Mouse (Mus musculus) midbrain, embryonic 16.5 days (tissue): ENCODE results near the gene Scaf1. TPM values are rescaled to one million over a fixed set of nuclear protein-coding genes. Genes with fewer than 3 reads are reported as not detected.

Source experiments
- ATAC-seq: fragments of 200-750 bp; cut with Nextera tagmentation; 2 replicates; pipeline ENCODE4 v1.8.0; 2017; ENCODE audit warnings: moderate TSS enrichment
- H3K27ac ChIP-seq: fragments of 300-500 bp; sonication (generic); 2 replicates; pipeline ENCODE4 v1.5.1; 2014; ENCODE audit warnings: mild to moderate bottlenecking, low read length, mixed read lengths
- H3K27me3 ChIP-seq: fragments of 300-500 bp; sonication (generic); 2 replicates; pipeline ENCODE4 v1.6.1; 2014; ENCODE audit warnings: low read depth, low read length, mixed read lengths; ENCODE audit not compliant: control insufficient read depth, insufficient read depth
- H3K36me3 ChIP-seq: fragments of 300-500 bp; sonication (generic); 2 replicates; pipeline ENCODE4 v1.6.1; 2014; ENCODE audit warnings: mild to moderate bottlenecking, low read length, moderate library complexity, mixed read lengths; ENCODE audit not compliant: control insufficient read depth, insufficient read depth
- H3K4me1 ChIP-seq: fragments of 300-500 bp; sonication (generic); 2 replicates; pipeline ENCODE4 v1.6.1; 2014; ENCODE audit warnings: mild to moderate bottlenecking, low read length, mixed read lengths; ENCODE audit not compliant: control insufficient read depth, insufficient read depth
- H3K4me2 ChIP-seq: fragments of 300-500 bp; sonication (generic); 2 replicates; pipeline ENCODE4 v1.6.1; 2014; ENCODE audit warnings: mild to moderate bottlenecking, low read length, mixed read lengths
- H3K4me3 ChIP-seq: fragments of 300-500 bp; sonication (generic); 2 replicates; pipeline ENCODE4 v1.5.1; 2014; ENCODE audit warnings: low read depth, mild to moderate bottlenecking, low read length, moderate library complexity, mixed read lengths
- H3K9ac ChIP-seq: fragments of 300-500 bp; sonication (generic); 2 replicates; pipeline ENCODE4 v1.6.1; 2014; ENCODE audit warnings: low read depth, low read length, mixed read lengths
- H3K9me3 ChIP-seq: fragments of 300-500 bp; sonication (generic); replicated peaks from 2 replicates; pipeline ENCODE4 v1.6.1; 2014; ENCODE audit warnings: mild to moderate bottlenecking, low read length, mixed read lengths; ENCODE audit not compliant: control insufficient read depth, poor library complexity, severe bottlenecking
- WGBS: fragments of 180-500 bp; shearing (Covaris S2); extraction: QIAGEN DNeasy Blood & Tissue Kit; methylation state at CpG from one replicate; pipeline ENCODE4 v1.1.7; 2014; 5-methylcytosine and 5-hydroxymethylcytosine counted together
- polyA plus RNA-seq: library from polyadenylated mRNA; unstranded; fragments of >200 nt; fragmentation: Nextera tagmentation; extraction: Ambion mirVana; gene quantifications from 2 replicates; pipeline ENCODE4 v1.2.1, GENCODE M21; 2015

The Scaf1 gene
- 42.4 and 47.8 TPM in 2 replicates for polyA plus RNA-seq

- Histone ChIP-seq H3K27ac (peak within 1 kb of the TSS; percentile 81), H3K36me3 (peaks cover 19% of the 10 kb centered on the region), H3K4me2 (peak within 1 kb of the TSS; percentile 94), H3K4me1 (peaks cover 23% of the 10 kb centered on the region), H3K4me3 (peak within 1 kb of the TSS; percentile 93), H3K9me3 (no peaks in the 10 kb centered on the region), H3K9ac (peak within 1 kb of the TSS; percentile 98), H3K27me3 (no peaks in the 10 kb centered on the region)
- WGBS = 1% methylated on average over 69 of the region's 69 CpGs
- peak; percentile 94 for ATAC-seq
Measured at GRCm38 (mm10) chr7:45015957-45016612, at the start of gene Scaf1. TSS of gene Scaf1 (minus strand) at chr7:45016363.

- Histone ChIP-seq H3K27me3 (no peaks in the 10 kb centered on the region), H3K36me3 (no peaks in the 10 kb centered on the region), H3K9me3 (no peaks in the 10 kb centered on the region), H3K27ac (peak within 1 kb of the TSS; percentile 90), H3K9ac (peak within 1 kb of the TSS; percentile 77), H3K4me1 (peaks cover 26% of the 10 kb centered on the region), H3K4me2 (peak within 1 kb of the TSS; percentile 60), H3K4me3 (peak within 1 kb of the TSS; percentile 60)
- WGBS = under 1% methylated on average over 31 of the region's 31 CpGs
- peak; percentile 85 for ATAC-seq
Measured at GRCm38 (mm10) chr7:45062239-45062835, 46.2 kb upstream of the Scaf1 start, which contains the start of the genes Nosip and Prrg2. TSS of gene Nosip (plus strand) at chr7:45062429. TSS of gene Prrg2 (minus strand) at chr7:45062677.

GRCm38 (mm10) chr7:45061532-45062075, 45.4 kb upstream of the Scaf1 start:
- H3K9ac ChIP-seq = 0 out of 2 replicates have a peak overlapping the region, but pooled peaks have one; percentile 15

GRCm38 (mm10) chr7:45060632-45061122, 44.5 kb upstream of the Scaf1 start:
- Histone ChIP-seq H3K27me3 (no peaks in the 10 kb centered on the region), H3K4me2 (no peak overlapping the region), H3K4me3 (no peak overlapping the region), H3K4me1 (peaks cover 26% of the 10 kb centered on the region), H3K27ac (no peak overlapping the region), H3K9ac (no peak overlapping the region), H3K36me3 (no peaks in the 10 kb centered on the region), H3K9me3 (no peaks in the 10 kb centered on the region)
- ATAC-seq = no peak
- 93% methylated on average over 6 of the region's 6 CpGs for WGBS

More at GRCm38 (mm10) chr7:45061532-45062075, 45.4 kb upstream of the Scaf1 start:
- Histone ChIP-seq H3K9me3 (no peaks in the 10 kb centered on the region), H3K27me3 (no peaks in the 10 kb centered on the region), H3K36me3 (no peaks in the 10 kb centered on the region), H3K4me1 (peaks cover 26% of the 10 kb centered on the region), H3K4me2 (peak overlapping the region; percentile 48), H3K4me3 (peak overlapping the region; percentile 60; the same call in 1 of the 2 replicates), H3K27ac (peak overlapping the region; percentile 90; the same call in 1 of the 2 replicates)
- 20% methylated on average over 11 of the region's 11 CpGs for WGBS
- no peak for ATAC-seq

- peaks cover 28% of the 10 kb centered on the region for H3K4me1 ChIP-seq
- H3K27me3 ChIP-seq = no peaks in the 10 kb centered on the region
- ATAC-seq = peak; percentile 46
- WGBS = 76% methylated on average over 10 of the region's 10 CpGs
- H3K4me2 ChIP-seq = peak overlapping the region; percentile 29
- no peak overlapping the region for H3K4me3 ChIP-seq
- peak overlapping the region; percentile 33; the same call in 1 of the 2 replicates for H3K9ac ChIP-seq
- H3K27ac ChIP-seq = peak overlapping the region; percentile 86
- no peaks in the 10 kb centered on the region for H3K9me3 ChIP-seq
- no peaks in the 10 kb centered on the region for H3K36me3 ChIP-seq
Measured at GRCm38 (mm10) chr7:45058607-45059571, 42.7 kb upstream of the Scaf1 start.

GRCm38 (mm10) chr7:45056972-45057348, 40.8 kb upstream of the Scaf1 start:
- Histone ChIP-seq H3K4me3 (no peak overlapping the region), H3K9ac (no peak overlapping the region), H3K36me3 (no peaks in the 10 kb centered on the region), H3K27ac (no peak overlapping the region), H3K9me3 (no peaks in the 10 kb centered on the region), H3K4me2 (no peak overlapping the region), H3K4me1 (peaks cover 23% of the 10 kb centered on the region), H3K27me3 (no peaks in the 10 kb centered on the region)
- no peak for ATAC-seq

- no peak overlapping the region for H3K27ac ChIP-seq
- no peaks in the 10 kb centered on the region for H3K27me3 ChIP-seq
- no peaks in the 10 kb centered on the region for H3K36me3 ChIP-seq
- no peaks in the 10 kb centered on the region for H3K9me3 ChIP-seq
- H3K9ac ChIP-seq = no peak overlapping the region
- ATAC-seq = no peak
- peaks cover 18% of the 10 kb centered on the region for H3K4me1 ChIP-seq
- WGBS = 64% methylated on average over 14 of the region's 14 CpGs
- H3K4me3 ChIP-seq = no peak overlapping the region
- H3K4me2 ChIP-seq = no peak overlapping the region
Measured at GRCm38 (mm10) chr7:45056329-45056971, 40.3 kb upstream of the Scaf1 start.

GRCm38 (mm10) chr7:45053931-45054510, 37.9 kb upstream of the Scaf1 start:
- H3K9ac ChIP-seq = peak overlapping the region; percentile 91
- WGBS = under 1% methylated on average over 33 of the region's 33 CpGs

More at GRCm38 (mm10) chr7:45053931-45054510, 37.9 kb upstream of the Scaf1 start:
- peaks cover 10% of the 10 kb centered on the region for H3K36me3 ChIP-seq
- peak overlapping the region; percentile 65 for H3K4me2 ChIP-seq
- H3K4me3 ChIP-seq = peak overlapping the region; percentile 89
- ATAC-seq = peak; percentile 89
- H3K4me1 ChIP-seq = peaks cover 22% of the 10 kb centered on the region
- peak overlapping the region; percentile 99 for H3K27ac ChIP-seq
- no peaks in the 10 kb centered on the region for H3K9me3 ChIP-seq
- H3K27me3 ChIP-seq = no peaks in the 10 kb centered on the region
